Mouse (Mus musculus) MEL (cell line): ENCODE measurements at regions not wholly inside any gene's neighbourhood (a gene's known extent, or its start where the extent isn't known, plus 50 kb on each side); places are given as distances from the start of the nearest gene placed in this dataset.

Experiments
- CTCF ChIP-seq, 3 experiments: IDR thresholded peaks in 2 of 3; conservative IDR thresholded peaks in 1 of 3; 2 replicates each; pipeline ENCODE4 v1.5.1; 2011 to 2012; ENCODE audit warnings: low read length in 3 of 3, low read depth in 2 of 3, mild to moderate bottlenecking in 2 of 3, improper control_type of control experiment in 1 of 3, inconsistent platforms in 1 of 3, mixed read lengths in 1 of 3, moderate library complexity in 1 of 3; ENCODE audit not compliant: control insufficient read depth in 1 of 3, insufficient read depth in 1 of 3, poor library complexity in 1 of 3, severe bottlenecking in 1 of 3
- ETS1 ChIP-seq: IDR thresholded peaks from 2 replicates; pipeline ENCODE4 v1.6.1; 2012; ENCODE audit warnings: low read depth, mild to moderate bottlenecking, inconsistent platforms, low read length, improper control_type of control experiment, moderate library complexity
- HCFC1 ChIP-seq: IDR thresholded peaks from 2 replicates; pipeline ENCODE4 v1.6.1; 2012; ENCODE audit warnings: low read depth, mild to moderate bottlenecking, inconsistent platforms, low read length, improper control_type of control experiment, moderate library complexity
- KAT2A ChIP-seq: conservative IDR thresholded peaks from 2 replicates; pipeline ENCODE4 v1.6.1; 2012; ENCODE audit warnings: low read depth, low read length, improper control_type of control experiment, inconsistent platforms
- MAFK ChIP-seq: IDR thresholded peaks from 2 replicates; pipeline ENCODE4 v1.6.1; 2011; ENCODE audit warnings: low read depth, mild to moderate bottlenecking, low read length, improper control_type of control experiment, borderline replicate concordance
- MAZ ChIP-seq: IDR thresholded peaks from 2 replicates; pipeline ENCODE4 v1.6.1; 2012; ENCODE audit warnings: low read depth, mild to moderate bottlenecking, inconsistent platforms, low read length, improper control_type of control experiment
- MXI1 ChIP-seq: IDR thresholded peaks from 2 replicates; pipeline ENCODE4 v1.6.1; 2011; ENCODE audit warnings: mild to moderate bottlenecking, low read depth, low read length, improper control_type of control experiment
- NRF1 ChIP-seq: IDR thresholded peaks from 2 replicates; pipeline ENCODE4 v1.6.1; 2014; ENCODE audit warnings: low read depth, mild to moderate bottlenecking, inconsistent platforms, low read length, improper control_type of control experiment, moderate library complexity; ENCODE audit not compliant: poor library complexity, insufficient read depth, severe bottlenecking
- POLR2A ChIP-seq, 2 experiments: IDR thresholded peaks; 2 replicates each; pipeline ENCODE4 v1.6.1; 2011 to 2012; ENCODE audit warnings: low read length in 2 of 2, mild to moderate bottlenecking in 2 of 2, control low read depth in 1 of 2, improper control_type of control experiment in 1 of 2, low read depth in 1 of 2, moderate library complexity in 1 of 2; ENCODE audit not compliant: control insufficient read depth in 1 of 2, insufficient read depth in 1 of 2, poor library complexity in 1 of 2
- SIN3A ChIP-seq: IDR thresholded peaks from 2 replicates; pipeline ENCODE4 v1.6.1; 2012; ENCODE audit warnings: low read length, improper control_type of control experiment, inconsistent platforms
- SMC3 ChIP-seq: IDR thresholded peaks from 2 replicates; pipeline ENCODE4 v1.6.1; 2011; ENCODE audit warnings: low read depth, low read length, improper control_type of control experiment
- TBP ChIP-seq: IDR thresholded peaks from 2 replicates; pipeline ENCODE4 v1.8.0; 2011; ENCODE audit warnings: low read depth, low read length, improper control_type of control experiment
- UBTF ChIP-seq: IDR thresholded peaks from 2 replicates; pipeline ENCODE4 v1.6.1; 2012; ENCODE audit warnings: low read depth, mild to moderate bottlenecking, inconsistent platforms, low read length, improper control_type of control experiment, moderate library complexity, borderline replicate concordance; ENCODE audit not compliant: insufficient read depth

DNA sequence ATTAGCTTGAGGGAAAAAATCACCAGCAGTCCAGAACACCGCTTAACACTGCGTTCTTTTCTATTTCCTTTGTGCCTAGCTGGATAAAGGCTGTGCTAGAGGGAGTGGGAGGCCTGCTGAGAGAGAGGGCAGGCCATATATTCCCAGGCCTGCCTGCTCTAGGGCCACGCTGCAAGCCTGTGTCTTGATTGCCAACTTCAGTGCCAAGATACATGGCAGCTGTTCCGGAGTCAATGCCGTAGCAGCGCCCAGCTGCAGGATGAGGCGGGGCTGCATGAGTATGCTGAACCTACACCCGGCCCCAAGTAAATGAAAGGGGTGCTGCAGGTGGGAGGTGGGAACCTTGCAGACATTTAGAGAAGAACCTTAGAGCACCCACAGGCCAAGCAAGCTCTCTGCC, 127.5 kb upstream of the Eif4g2 start:
- TF ChIP-seq TBP: no peak
- TF ChIP-seq HCFC1: no peak
- no peak for TF ChIP-seq SMC3
- no peak for TF ChIP-seq CTCF (IDR thresholded peaks at IDR 0.05 in 2 of 3, conservative IDR thresholded peaks at IDR 0.05 in 1 of 3; ENCODE audit: control insufficient read depth in 1 of 3, insufficient read depth in 1 of 3, low read depth in 2 of 3, low read length in 3 of 3, poor library complexity in 1 of 3, severe bottlenecking in 1 of 3)
- no peak for TF ChIP-seq SIN3A
- no peak for TF ChIP-seq NRF1
- no peak for TF ChIP-seq POLR2A (IDR thresholded peaks at IDR 0.05; ENCODE audit: control insufficient read depth in 1 of 2, insufficient read depth in 1 of 2, low read depth in 1 of 2, low read length in 2 of 2, poor library complexity in 1 of 2)
- no peak for TF ChIP-seq KAT2A
- no peak for TF ChIP-seq MXI1
- no peak for TF ChIP-seq ETS1
- no peak for TF ChIP-seq MAFK
- TF ChIP-seq MAZ: no peak
- no peak for TF ChIP-seq UBTF
